Mouse (Mus musculus): Measurements from ENCODE around the gene Adgrl3.
A peak's percentile ranks its signal among the peaks of the same experiment; 100 is the strongest.
"Not testable (repeated sequence)": the region's sequence is repeated elsewhere in the genome, so short reads cannot be mapped to it uniquely, and the experiment has no call there.

Gene Adgrl3

DNA sequence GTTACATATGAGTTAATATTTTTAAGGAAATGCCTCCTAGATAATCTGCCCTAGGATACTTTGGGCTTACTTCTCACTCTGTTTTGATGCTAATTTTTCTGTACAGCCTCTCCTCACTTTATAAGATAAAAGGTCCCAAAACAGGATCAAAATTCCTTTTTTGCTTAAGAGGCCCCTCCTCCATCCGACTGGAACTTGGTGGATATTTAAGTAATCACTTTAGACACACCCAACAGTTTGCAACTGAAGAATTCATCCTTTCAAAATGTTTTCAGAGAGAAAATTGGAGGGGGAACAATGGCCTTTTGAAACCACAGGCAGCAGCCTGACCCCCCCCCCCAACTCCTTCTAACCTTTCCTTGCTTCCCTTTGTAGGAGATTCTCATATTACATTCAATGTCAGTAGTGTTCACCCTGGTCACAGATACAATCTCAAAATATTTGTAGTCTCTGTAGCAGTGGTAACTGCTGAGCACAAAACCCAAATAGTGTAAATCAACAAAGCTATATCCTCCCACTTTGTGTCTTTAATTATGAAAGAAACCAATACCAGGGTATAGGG is 385.7 kb downstream of the Adgrl3 start:
- no peak for DNase-seq (ENCODE audit: low spot score)

DNA sequence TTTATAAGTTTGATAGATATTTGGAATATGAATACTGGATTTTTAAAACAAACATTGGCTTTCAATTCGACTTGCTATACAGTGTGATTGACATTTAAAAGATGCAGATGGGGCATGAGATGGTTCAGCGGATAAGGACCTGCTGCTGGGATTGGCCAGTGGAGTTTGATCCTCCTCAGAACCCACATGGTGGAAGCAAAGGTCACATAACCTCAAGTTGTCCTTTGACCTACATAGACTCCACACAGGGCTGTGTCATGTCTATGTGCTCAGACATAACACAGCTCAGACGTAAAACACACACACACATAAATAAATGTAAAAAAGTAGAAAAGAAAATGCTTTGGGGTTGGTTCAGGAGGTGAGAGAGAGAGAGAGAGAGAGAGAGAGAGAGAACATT is 397.4 kb downstream of the Adgrl3 start:
- no peak for DNase-seq (ENCODE audit: low spot score)

- DNase-seq (ENCODE audit: low spot score) = no peak
These were observed 407.5 kb downstream of the Adgrl3 start for GRCm38 (mm10) chr5:81427393-81427792.

DNA sequence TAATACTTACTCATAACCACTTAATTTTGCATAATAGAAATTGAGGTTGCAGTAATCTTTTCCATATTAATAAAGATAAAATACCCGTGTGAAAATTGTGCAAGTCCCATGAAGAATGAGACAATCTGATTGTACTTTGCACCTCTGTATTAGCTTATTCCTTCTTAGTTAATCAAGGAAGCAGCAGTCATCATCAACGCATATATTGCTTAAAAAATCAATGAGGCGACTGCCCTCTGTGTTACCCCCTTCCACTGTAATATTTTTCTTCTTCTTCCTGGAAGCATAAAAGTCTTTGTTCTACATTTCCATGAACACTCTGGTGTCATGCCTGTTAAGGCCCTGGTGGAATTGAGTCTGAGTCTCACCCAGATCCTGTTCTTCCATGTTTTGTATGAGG is 416.4 kb downstream of the Adgrl3 start:
- no peak for DNase-seq (ENCODE audit: low spot score)

GRCm38 (mm10) chr5:81442150-81442549 is 422.2 kb downstream of the Adgrl3 start:
- no peak for DNase-seq (ENCODE audit: low spot score)

DNA sequence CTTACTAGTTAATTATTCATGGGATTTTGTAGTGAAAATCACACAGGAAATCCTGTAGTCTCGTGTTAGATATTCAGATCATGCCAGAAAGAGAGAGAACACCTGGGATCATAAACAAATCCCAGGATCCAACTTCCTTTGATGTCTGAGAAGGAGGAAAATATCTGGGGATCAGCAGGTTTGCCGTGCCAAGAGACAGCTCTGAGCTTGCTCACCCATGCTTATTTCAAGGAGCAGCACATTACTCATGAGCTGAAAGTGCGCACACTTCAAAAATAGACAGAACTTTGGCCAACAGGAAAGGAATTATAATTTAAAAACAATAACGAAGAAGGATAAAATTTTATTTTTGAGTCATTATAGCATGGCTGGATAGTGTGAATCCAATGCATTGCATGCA is 446.0 kb downstream of the Adgrl3 start:
- no peak for DNase-seq (ENCODE audit: low spot score)

DNA sequence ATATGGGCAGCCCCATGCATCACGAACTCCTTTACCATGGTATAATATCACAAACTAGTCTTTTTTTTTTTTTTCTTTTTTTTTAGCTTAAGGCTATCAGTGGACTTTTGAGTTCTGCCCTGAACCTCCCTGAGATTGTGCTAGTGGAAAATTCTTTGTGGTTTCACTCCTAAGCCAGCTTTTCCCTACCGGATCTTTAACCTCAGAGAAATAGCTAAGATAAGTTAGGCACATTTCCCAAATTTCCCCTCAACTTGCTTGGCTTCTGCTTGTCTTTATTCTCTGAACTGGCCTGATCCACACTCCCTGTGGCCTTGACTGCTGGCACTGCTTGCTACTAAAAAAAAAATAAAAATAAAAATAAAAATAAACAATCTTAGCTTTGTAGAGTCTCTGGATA is 454.7 kb downstream of the Adgrl3 start:
- DNase-seq (ENCODE audit: low spot score) = no peak

GRCm38 (mm10) chr5:81475406-81475805 is 455.5 kb downstream of the Adgrl3 start:
- DNase-seq (ENCODE audit: low spot score) = no peak

DNA sequence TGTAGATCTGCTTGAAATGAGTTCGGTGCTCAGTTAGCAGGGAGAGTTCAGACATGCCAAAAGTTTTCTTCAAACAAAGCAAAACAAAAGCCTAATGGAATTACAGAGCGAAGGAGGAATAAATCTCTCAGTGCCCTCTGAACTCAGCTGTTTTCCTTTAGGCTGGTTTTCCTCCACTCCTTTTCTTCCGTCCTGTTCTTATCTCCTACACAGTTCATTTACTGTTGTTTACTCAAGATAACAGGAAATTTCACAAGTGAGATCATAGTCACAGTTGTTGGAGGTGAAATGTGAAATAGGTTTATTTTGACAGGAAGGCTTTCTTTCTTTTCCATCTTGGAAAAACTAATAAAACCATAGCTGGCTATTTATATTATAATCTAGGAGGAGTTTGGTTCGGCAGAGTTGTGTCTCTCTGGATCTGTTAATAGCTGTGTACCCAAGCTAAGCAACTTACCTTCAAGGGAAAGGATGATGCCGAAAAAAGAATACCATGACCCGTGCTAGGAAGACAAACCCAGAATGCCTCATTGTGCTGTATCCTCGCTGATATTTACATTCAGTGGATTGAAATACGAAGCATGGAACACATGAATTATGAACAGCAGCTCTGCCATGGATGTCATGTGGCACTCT is 456.2 kb downstream of the Adgrl3 start:
- DNase-seq (ENCODE audit: low spot score) = no peak

- DNase-seq (ENCODE audit: low spot score) = no peak
These were observed 461.0 kb downstream of the Adgrl3 start for GRCm38 (mm10) chr5:81480911-81481310.

DNA sequence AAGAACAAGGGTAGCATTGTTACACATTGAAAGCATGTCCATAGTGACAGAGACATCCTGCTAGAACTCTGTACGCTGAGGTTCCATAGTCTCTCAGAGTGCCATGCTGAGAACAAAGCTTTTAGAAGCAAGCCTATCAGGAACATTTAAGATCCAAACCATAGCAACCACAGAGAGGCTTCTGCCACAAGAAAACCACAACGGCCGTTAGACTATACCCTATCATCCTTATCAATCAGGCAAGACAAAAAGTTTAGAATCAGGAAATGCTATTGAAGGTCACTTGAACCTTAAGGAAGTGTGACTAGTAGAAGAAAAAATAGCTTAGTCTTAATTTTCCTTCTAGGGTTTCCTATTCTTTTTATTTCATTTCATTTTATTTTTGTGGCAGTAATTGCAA is 464.0 kb downstream of the Adgrl3 start:
- no peak for DNase-seq (ENCODE audit: low spot score)

DNA sequence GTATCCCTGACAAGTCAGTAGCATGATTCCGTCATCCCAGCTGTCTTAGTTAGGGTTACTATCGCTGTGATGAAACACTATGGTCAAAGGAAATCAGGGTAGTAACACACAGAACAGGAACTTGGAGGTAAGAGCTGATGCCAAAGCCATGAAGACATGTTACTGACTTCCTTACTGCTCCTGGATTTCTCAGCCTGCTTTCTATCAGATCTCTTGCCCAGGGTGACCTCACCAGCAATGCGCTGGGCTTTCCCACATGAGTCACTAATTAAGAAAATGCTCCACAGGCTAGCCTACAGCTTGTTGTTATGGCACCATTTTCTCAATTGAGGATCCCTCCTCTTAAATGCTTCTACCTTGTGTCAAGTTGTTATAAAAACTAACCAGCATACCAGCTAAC is 481.1 kb downstream of the Adgrl3 start:
- DNase-seq (ENCODE audit: low spot score) = no peak

GRCm38 (mm10) chr5:81518720-81519496 is 499.0 kb downstream of the Adgrl3 start:
- DNase-seq (ENCODE audit: low spot score) = no peak

DNA sequence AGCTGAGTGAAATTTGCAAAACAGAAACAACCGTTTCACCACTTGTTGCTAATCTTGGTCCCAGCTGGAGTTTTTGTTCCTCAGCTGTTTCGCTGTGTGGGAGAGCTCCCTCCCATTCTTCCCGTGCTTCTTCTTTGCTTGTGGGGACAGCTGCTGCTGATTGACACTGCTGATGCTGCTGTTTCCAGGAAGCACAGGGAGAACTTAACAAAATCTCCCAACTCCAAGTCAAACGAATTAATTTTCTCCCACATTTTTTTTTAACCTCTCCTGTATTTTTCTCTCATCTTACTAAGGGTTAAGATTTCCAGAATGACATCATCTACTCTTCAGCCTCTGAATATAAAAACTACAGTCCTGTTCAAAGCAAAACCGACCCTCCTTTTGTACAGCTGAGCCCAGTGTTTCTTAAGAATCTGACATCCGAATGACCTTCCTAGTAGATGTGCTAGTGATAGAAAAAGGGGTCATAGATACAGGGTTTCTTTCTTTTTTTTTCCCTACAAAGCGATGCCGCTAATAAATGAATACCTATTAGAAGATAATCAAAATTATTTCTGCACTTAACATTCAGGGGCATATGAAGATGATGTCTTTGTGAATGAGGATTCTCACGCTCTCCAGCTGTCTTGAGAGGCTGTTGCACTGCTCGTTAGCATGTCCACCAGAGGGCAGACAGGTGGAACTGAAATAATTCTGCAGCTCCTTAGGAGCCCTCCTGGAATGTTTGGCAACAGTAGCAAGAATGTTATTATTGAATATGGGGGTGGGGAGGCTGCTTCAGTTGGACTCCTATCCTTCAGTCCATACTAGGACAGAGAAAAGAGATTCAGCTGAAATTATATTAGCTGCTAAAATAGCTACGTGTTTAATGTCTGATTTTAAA is 499.8 kb downstream of the Adgrl3 start:
- DNase-seq (ENCODE audit: low spot score) = no peak

- DNase-seq (ENCODE audit: low spot score) = no peak
These were observed 502.8 kb downstream of the Adgrl3 start for GRCm38 (mm10) chr5:81522760-81523159.

GRCm38 (mm10) chr5:81524532-81524961 is 504.6 kb downstream of the Adgrl3 start:
- DNase-seq (ENCODE audit: low spot score) = no peak

DNA sequence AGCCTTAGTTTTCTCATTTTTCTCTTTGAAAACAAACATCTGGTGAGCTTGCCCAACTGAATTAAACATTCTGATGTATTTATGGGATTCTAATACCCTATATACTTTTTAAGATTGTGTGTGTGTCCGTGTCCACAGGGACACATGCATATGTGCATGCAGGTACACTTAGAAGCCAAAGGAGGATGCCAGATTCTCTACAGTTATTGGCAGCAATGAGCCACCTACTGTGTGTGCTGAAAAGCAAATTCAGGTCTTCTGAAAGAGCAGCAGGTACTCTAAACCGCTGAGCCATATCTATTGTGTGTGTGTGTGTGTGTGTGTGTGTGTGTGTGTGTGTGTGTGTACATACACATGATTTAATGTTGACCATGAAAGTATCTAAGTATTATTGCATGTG is 505.4 kb downstream of the Adgrl3 start:
- no peak for DNase-seq (ENCODE audit: low spot score)

DNA sequence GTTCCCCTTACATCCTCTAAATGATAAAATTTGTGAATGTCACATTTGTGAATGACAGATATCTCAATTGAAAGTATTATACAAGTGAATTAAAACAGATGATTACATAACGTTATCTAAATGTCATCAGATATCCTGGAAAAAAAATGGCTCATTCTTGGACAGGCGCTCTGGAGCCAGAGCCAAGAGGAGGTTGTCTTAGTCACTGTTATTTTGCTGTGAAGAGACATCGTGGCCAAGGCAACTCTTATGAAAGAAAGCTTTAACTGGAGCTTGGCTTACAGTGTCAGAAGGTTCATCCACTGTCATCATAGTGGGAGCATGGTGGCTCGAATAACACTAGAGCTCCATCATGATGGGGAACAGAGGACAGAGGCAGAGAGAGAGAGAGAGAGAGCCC is 511.7 kb downstream of the Adgrl3 start:
- DNase-seq (ENCODE audit: low spot score) = no peak

DNA sequence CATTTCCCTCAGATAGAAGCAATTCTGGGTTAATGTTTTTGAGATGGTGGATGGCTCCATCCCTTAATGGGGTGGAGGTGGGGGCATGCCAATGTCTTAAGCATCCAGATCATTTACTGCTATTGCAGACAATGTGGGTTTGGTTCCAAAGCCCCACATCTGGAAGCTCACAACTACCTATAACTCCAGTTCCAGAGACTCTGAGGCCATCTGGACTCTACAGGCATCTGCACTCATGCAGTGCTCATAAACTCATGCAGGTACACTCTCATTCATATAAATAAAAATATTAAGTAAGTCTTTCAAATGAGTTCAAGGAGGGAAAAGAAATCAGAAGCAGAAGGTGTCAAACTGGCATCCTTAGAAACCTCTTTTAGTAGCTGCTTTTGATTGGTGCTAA is 530.3 kb downstream of the Adgrl3 start:
- no peak for DNase-seq (ENCODE audit: low spot score)

DNA sequence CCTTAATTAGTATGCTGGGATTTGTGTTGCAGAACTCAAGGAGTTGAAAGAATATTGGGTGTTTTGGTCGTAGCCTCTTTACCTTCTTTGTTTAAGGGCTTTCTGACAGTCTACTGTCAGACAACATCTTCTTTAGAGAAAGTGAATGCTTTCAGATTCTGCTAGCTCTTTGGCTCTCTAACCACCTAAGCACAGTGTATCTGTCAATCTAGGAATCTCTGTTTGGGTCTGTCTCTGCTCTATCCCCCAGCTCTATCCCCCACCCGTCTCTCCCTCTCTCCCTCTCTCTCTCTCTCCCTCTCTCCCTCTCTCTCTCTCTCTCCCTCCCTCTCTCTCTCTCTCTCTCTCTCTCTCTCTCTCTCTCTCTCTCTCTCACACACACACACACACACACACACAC is 535.2 kb downstream of the Adgrl3 start:
- not testable (repeated sequence) for DNase-seq (ENCODE audit: low spot score)

GRCm38 (mm10) chr5:81556008-81556407 is 536.1 kb downstream of the Adgrl3 start:
- DNase-seq (ENCODE audit: low spot score) = peak; percentile 15

DNA sequence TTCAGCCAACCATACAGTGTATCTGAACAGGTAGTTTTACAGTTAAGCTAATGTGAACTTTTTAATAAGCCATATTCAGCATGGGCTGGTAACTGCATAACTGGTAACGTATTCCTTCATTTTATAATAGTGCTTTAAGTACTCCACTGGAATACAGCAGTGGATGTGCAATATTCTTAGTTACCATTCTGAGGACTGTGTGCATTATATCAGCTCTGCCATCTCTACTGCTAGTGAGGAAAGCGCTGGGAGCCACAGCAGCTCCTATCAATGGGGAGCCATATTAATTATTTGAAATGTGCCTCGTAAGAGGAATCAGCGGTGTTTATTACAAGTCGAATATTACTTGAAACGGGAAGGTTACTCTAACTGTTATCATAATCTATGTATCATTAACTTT is 539.0 kb downstream of the Adgrl3 start:
- no peak for DNase-seq (ENCODE audit: low spot score)

Data from MN1 (cell line).